Mouse (Mus musculus): ENCODE measurements around the gene Tec.

- TF ChIP-seq CTCF (IDR thresholded peaks at IDR 0.05; ENCODE audit: low read depth, low read length), result no peak
- TF ChIP-seq POLR2A (IDR thresholded peaks at IDR 0.05; ENCODE audit: extremely low read depth, insufficient read depth, low read length), result no peak
Measured at GRCm38 (mm10) chr5:72914633-72915561, 46.6 kb upstream of the Tec start.
